Mouse (Mus musculus) G1E (cell line): Measurements from ENCODE around the gene Trim80. TPM values are rescaled to one million over a fixed set of nuclear protein-coding genes. Genes with fewer than 3 reads are reported as not detected.
"Not testable (repeated sequence)": the region's sequence is repeated elsewhere in the genome, so short reads cannot be mapped to it uniquely, and the experiment has no call there.

Experiments
- ATAC-seq: 2 replicates; pipeline ENCODE4 v1.8.0; 2016; ENCODE audit warnings: mild to moderate bottlenecking; ENCODE audit not compliant: insufficient number of reproducible peaks, poor library complexity, low FRiP score, severe bottlenecking; ENCODE audit errors: extremely low read depth
- DNase-seq: peaks from one replicate; pipeline ENCODE4 v3.0.0; 2012; ENCODE audit warnings: low spot score
- H3K27me3 ChIP-seq: 2 replicates; pipeline ENCODE4 v1.6.1; 2012; ENCODE audit warnings: mild to moderate bottlenecking, low read length, inconsistent platforms; ENCODE audit not compliant: insufficient read depth
- H3K36me3 ChIP-seq: replicated peaks from 2 replicates; pipeline ENCODE3; 2012; ENCODE audit warnings: mild to moderate bottlenecking, inconsistent platforms
- H3K4me1 ChIP-seq: 2 replicates; pipeline ENCODE4 v1.6.1; 2012; ENCODE audit warnings: low read depth, low read length, inconsistent platforms, mixed read lengths; ENCODE audit not compliant: insufficient read depth
- H3K4me3 ChIP-seq: 2 replicates; pipeline ENCODE4 v1.5.1; 2012; ENCODE audit warnings: low read depth, mild to moderate bottlenecking, inconsistent platforms, low read length, moderate library complexity, mixed read lengths
- H3K9me3 ChIP-seq: replicated peaks from 2 replicates; pipeline ENCODE4 v1.6.1; 2012; ENCODE audit warnings: inconsistent platforms
- CTCF ChIP-seq: IDR thresholded peaks from 2 replicates; pipeline ENCODE4 v1.5.1; 2012; ENCODE audit warnings: low read depth, low read length, inconsistent platforms, mixed read lengths
- GATA1 ChIP-seq: IDR thresholded peaks from 2 replicates; pipeline ENCODE4 v1.6.1; 2012; ENCODE audit warnings: borderline replicate concordance, low read length, inconsistent platforms, mixed read lengths
- GATA2 ChIP-seq: IDR thresholded peaks from 2 replicates; pipeline ENCODE4 v1.6.1; 2012; ENCODE audit warnings: low read depth, low read length, inconsistent platforms, borderline replicate concordance
- POLR2AphosphoS5 ChIP-seq: IDR thresholded peaks from 2 replicates; pipeline ENCODE4 v1.6.1; 2012; ENCODE audit warnings: low read depth, low read length, inconsistent platforms; ENCODE audit not compliant: insufficient replicate concordance
- TAL1 ChIP-seq: conservative IDR thresholded peaks from 2 replicates; pipeline ENCODE4 v1.6.1; 2012; ENCODE audit warnings: low read depth, low read length, inconsistent platforms, mixed read lengths
- polyA plus RNA-seq: library from polyadenylated mRNA; stranded (reverse); fragments of >175 nt; gene quantifications from 2 replicates; pipeline ENCODE4 v1.2.3, GENCODE M21; 2012
- total RNA-seq, 2 experiments: library from RNA; stranded (forward) in 1 of 2; stranded (reverse) in 1 of 2; fragments of 200-1000 nt in 1 of 2; fragments of >200 nt in 1 of 2; fragmentation: Nextera tagmentation in 1 of 2; gene quantifications; 2 replicates each; pipeline ENCODE4 v1.2.3; 2014 to 2017

The Trim80 gene
- total and polyA plus RNA-seq, 3 experiments = not detected

DNA sequence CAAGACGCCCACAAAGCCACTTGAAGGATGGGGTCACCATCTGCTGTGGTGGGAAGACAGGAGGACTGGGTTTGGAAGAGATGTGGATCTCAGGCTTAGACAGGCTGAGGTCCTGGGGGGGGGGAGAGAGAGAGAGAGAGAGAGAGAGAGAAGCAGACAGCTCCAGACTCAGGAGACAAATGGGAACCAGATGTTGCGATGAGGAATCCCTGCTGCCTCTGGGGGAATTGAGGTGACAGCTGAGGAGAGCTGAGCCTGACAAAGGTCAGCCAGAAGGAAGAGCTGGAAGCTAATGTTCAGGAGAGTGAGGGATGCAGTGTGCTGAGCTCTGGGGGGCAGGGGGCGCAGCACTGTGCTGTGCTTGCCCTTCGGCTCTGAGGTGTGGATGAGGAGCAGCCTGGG is 26.9 kb downstream of the Trim80 start:
- no peaks in the 10 kb centered on the region for H3K36me3 ChIP-seq
- DNase-seq = no peak
- H3K27me3 ChIP-seq = peaks cover 52% of the 10 kb centered on the region
- peaks cover 9% of the 10 kb centered on the region for H3K4me1 ChIP-seq
- TF ChIP-seq CTCF (no peak), GATA1 (no peak), POLR2AphosphoS5 (no peak), GATA2 (no peak), TAL1 (no peak)
- no peak overlapping the region for H3K4me3 ChIP-seq
- H3K9me3 ChIP-seq = no peaks in the 10 kb centered on the region
- ATAC-seq = no peak

- ATAC-seq = no peak
- Histone ChIP-seq H3K4me1 (peaks cover 53% of the 10 kb centered on the region), H3K4me3 (no peak overlapping the region), H3K9me3 (no peaks in the 10 kb centered on the region), H3K27me3 (peaks cover 24% of the 10 kb centered on the region), H3K36me3 (peaks cover 4% of the 10 kb centered on the region)
- TF ChIP-seq GATA2 = no peak
- DNase-seq = no peak
Measured at GRCm38 (mm10) chr11:115472183-115472582, 31.8 kb downstream of the Trim80 start.

DNA sequence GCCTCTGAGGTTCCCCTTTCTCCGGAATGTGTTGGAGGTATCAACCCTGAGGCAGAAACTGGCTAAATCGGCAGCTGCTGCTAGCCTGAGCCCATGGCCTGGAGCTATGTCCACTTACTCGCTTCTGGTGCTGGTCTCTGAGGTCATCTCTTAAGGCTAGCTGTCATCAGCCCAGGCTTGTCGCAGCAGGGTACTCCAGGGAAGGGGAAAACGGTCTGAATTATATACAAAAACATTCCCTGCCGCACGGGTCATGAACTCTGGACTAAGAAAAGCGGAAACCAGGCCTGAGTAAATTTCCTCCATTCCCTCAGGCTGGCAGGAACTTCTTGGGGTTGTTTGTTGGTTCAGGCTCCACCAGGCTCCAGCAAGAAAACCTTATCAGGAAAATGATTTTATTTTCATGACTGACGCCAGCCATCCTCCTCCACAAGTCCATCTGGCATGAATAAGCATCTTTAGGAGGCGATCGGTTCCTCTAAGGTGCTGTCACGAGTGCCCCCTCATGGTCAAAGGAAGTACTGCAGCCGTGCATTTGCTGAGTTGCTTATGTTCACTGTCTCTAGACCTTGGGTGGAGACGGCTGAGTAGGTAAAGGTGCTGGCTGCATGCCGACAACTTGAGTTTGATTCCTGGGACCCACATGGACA is 33.4 kb downstream of the Trim80 start:
- DNase-seq (peak; percentile 85), ATAC-seq (peak; percentile 35; the same call in 1 of the 2 replicates)
- TF ChIP-seq POLR2AphosphoS5 = no peak
- no peak for TF ChIP-seq TAL1
- peak; percentile 99 for TF ChIP-seq CTCF
- TF ChIP-seq GATA2 = no peak
- TF ChIP-seq GATA1 = no peak
- Histone ChIP-seq H3K27me3 (peaks cover 15% of the 10 kb centered on the region), H3K36me3 (peaks cover 11% of the 10 kb centered on the region), H3K9me3 (no peaks in the 10 kb centered on the region), H3K4me3 (no peak overlapping the region), H3K4me1 (peaks cover 53% of the 10 kb centered on the region)

DNA sequence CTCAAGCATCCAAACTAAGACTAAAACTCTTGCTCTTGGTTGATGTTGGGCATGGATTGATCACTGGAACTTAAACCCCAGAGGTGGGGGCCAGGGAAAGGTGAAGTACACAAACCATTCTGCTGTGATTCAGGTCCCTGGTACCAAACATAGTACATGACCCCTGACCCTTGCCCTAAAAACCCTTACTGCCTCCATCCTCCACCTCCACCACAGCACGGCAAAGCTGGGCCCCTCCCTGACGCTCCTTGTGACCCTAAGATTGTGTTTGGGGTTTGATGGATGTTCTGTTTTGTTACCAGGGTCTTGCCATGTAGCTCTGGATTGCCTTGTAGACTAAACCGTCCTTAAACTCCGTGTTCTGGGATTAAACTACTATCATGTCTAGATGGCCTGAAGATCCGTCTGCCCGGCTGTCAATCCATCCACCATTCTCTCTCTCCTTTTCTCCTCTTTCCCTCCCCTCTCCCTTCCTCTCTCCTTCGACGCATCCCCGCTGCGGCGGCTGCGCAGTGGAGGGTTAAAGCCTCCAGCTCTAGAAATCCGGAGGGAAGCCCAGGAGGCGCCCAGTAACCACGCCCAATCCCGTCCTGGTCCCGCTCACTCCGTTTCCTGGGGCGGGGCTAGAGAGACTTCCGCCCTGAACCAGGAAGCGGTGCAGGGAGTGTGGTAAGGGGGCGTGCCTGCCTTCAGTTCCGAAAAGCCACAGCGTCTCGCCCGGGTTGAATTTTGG is 34.8 kb downstream of the Trim80 start, which contains the start of gene Armc7:
TSS of gene Armc7 (plus strand) at position 643 of the 733 bp plus-strand sequence.
- Histone ChIP-seq H3K4me1 (peaks cover 53% of the 10 kb centered on the region), H3K4me3 (peak within 1 kb of the TSS; percentile 92), H3K27me3 (peaks cover 6% of the 10 kb centered on the region; the same call in 1 of the 2 replicates), H3K36me3 (peaks cover 26% of the 10 kb centered on the region), H3K9me3 (no peaks in the 10 kb centered on the region)
- peak; percentile 98 for DNase-seq
- no peak for TF ChIP-seq POLR2AphosphoS5
- no peak for TF ChIP-seq GATA1
- no peak for TF ChIP-seq TAL1
- TF ChIP-seq CTCF = no peak
- TF ChIP-seq GATA2 = no peak
- ATAC-seq = peak; percentile 99

GRCm38 (mm10) chr11:115475758-115476237 is 35.5 kb downstream of the Trim80 start:
- Histone ChIP-seq H3K9me3 (no peaks in the 10 kb centered on the region), H3K4me3 (peak overlapping the region; percentile 92), H3K36me3 (peaks cover 32% of the 10 kb centered on the region), H3K4me1 (peaks cover 53% of the 10 kb centered on the region), H3K27me3 (peaks cover 6% of the 10 kb centered on the region; the same call in 1 of the 2 replicates)
- no peak for ATAC-seq
- TF ChIP-seq CTCF (no peak), GATA2 (no peak), POLR2AphosphoS5 (no peak), TAL1 (no peak), GATA1 (no peak)
- DNase-seq = no peak

DNA sequence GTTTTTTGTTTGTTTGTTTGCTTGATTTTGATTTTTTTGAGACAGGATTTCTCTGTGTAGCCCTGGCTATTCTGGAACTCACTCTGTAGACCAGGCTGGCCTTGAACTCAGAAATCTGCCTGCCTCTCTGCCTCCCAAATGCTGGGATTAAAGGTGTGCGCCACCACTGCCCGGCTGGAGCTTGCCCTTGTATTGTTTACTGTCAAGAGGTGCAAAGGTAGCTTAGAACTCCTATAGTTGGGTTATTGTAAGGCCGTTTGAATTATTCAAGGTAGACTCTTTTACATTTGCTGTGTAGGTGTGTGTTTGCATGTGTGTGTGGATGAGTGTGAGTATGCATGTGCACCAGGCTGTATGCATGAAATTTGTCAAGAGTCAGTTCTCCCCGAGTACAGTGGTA is 36.3 kb downstream of the Trim80 start:
- not testable (repeated sequence) for H3K9me3 ChIP-seq, ATAC-seq, H3K27me3 ChIP-seq, DNase-seq
- Histone ChIP-seq H3K36me3 (peaks cover 38% of the 10 kb centered on the region), H3K4me3 (peak overlapping the region; percentile 92; the same call in 1 of the 2 replicates), H3K4me1 (peaks cover 53% of the 10 kb centered on the region)

GRCm38 (mm10) chr11:115477388-115477787 is 37.0 kb downstream of the Trim80 start:
- not testable (repeated sequence) for H3K9me3 ChIP-seq, DNase-seq, ATAC-seq, H3K27me3 ChIP-seq, H3K4me3 ChIP-seq
- Histone ChIP-seq H3K36me3 (peaks cover 42% of the 10 kb centered on the region), H3K4me1 (peaks cover 49% of the 10 kb centered on the region)
